Mouse (Mus musculus): ENCODE data around the gene Psmb11. TPM values are rescaled to one million over a fixed set of nuclear protein-coding genes. Genes with fewer than 3 reads are reported as not detected.

Psmb11 gene
- total RNA-seq, 2 experiments from 2014 or later, result 0.26 TPM; not detected in 1

DNA sequence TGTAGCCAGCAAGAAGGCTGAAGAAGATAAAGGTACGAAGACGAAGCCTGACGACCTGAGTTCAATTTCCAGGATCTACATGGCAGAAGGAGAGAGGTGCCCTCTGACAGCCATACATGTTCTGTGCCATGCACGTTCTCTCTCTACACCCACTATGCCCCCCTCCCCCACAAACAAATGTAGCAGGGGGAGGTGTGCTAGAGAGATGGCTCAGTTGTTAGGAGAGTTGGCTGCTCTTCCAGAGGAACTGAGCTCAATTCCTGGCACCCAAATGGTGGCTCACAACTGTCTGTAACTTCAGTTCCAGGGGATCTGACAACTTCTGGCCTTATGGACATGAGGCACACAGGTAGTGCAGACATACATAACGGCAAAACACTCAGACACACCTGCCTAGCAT, 55.1 kb downstream of the Psmb11 start:
- no peak for DNase-seq
- intact Hi-C loops (cut with DNase I), result no loop called here

DNA sequence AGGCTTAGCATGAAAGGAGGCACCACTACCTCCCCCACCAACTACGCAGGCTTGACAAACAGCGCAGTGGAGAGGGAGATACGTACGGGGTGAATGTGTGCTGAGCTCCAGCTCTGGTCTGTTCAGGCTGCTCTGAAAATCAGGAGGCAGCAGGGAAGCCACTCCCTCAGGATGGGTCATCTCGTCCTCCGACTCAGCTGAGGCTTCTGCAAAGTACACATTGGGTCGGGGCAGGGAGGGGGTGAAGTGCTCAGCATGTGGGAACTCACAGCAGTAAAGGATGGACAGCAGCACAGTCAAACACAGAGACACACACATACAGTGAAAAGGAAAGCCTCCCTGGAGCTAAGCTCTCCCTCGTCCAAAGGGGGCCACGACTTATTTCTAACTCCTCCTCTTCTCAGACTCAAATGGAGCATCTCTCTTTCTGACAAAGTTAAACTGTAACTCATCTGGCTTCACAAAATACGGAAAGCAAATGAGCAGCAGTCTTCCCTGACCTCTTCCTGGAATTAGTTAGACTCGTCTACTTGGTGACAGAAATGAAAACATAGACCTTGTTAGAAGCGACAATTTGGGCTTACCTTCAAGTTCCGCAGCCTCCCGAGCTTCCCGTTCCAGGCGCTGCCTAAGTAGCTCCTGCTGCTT, 57.5 kb downstream of the Psmb11 start:
- DNase-seq, result no peak
- intact Hi-C loops (cut with DNase I), result no loop called here

Small RNA genes within 50 kb of the gene (microRNA-seq; reads per million reads assigned to microRNA genes)
- gene Mir686 (0 reads per million in 2 experiments), gene Mir6948 (0.36 to 0.74 reads per million in 2 experiments)

Other genes starting within 250 kb of the Psmb11 start
- 1 to 10 TPM in 1 of 2 experiments, under 1 TPM in 1; 0.97 to 1.5 TPM for gene Slc7a7, start 203.7 kb upstream of the Psmb11 start, total RNA-seq (2021)
- gene Mrpl52, start 194.5 kb upstream of the Psmb11 start, total RNA-seq (2021), result 10 to 100 TPM; 87.6 to 92.8 TPM
- gene Mmp14, start 189.8 kb upstream of the Psmb11 start, total RNA-seq (2021), result 10 to 100 TPM; 10.7 to 10.8 TPM
- 10 to 100 TPM; 34.2 to 36.1 TPM for gene Lrp10, start 157.3 kb upstream of the Psmb11 start, total RNA-seq (2021)
- not detected for gene Rem2, start 145.3 kb upstream of the Psmb11 start, total RNA-seq (2021)
- gene Prmt5, start 103.9 kb upstream of the Psmb11 start, total RNA-seq (2021), result 10 to 100 TPM; 27.7 to 30.7 TPM
- gene Haus4, start 66.8 kb upstream of the Psmb11 start, total RNA-seq (2021), result 1 to 10 TPM; 3.1 to 3.8 TPM
- 1 to 10 TPM; 1.8 to 2.1 TPM for gene Ajuba, start 43.9 kb upstream of the Psmb11 start, total RNA-seq (2021)
- 1 to 10 TPM; 1.5 to 3.3 TPM for gene 4931414P19Rik, start 15.4 kb upstream of the Psmb11 start, total RNA-seq (2021)
- 100 to 1,000 TPM; 167 to 169 TPM for gene Psmb5, start 3.4 kb upstream of the Psmb11 start, total RNA-seq (2021)
- not detected for gene Gm17606, start 19.5 kb downstream of the Psmb11 start, total RNA-seq (2021)
- gene Cdh24, start 19.9 kb downstream of the Psmb11 start, total RNA-seq (2021), result under 1 TPM; 0.36 to 0.59 TPM
- gene 1700123O20Rik, start 64.8 kb downstream of the Psmb11 start, total RNA-seq (2021), result 10 to 100 TPM in 1 of 2 experiments, 1 to 10 TPM in 1; 7.4 to 11.3 TPM
- gene Acin1, start 65.5 kb downstream of the Psmb11 start, total RNA-seq (2021), result 10 to 100 TPM; 63.7 to 64.2 TPM
- not detected for gene Gm29776, start 77.4 kb downstream of the Psmb11 start, total RNA-seq (2021)
- gene Cebpe, start 90.7 kb downstream of the Psmb11 start, total RNA-seq (2021), result not detected
- gene Slc7a8, start 160.5 kb downstream of the Psmb11 start, total RNA-seq (2021), result 10 to 100 TPM; 17.5 to 23.4 TPM
- gene Rnf212b, start 192.7 kb downstream of the Psmb11 start, total RNA-seq (2021), result 1 to 10 TPM; 2.2 TPM
- 1 to 10 TPM; 2.6 to 4.0 TPM for gene Homez, start 249.5 kb downstream of the Psmb11 start, total RNA-seq (2021)

Data from gastrocnemius, postnatal 36 days (tissue).